Comparison of ENCODE assay signal across 17 mouse cellular contexts in genomic region chr14:11835706-11836445, GRCm38 (mm10).
DNase-seq lines count a peak whose midpoint lies in the region; ATAC-seq lines count a peak whose summit lies in the region.
"Had no signal": no experiment of that assay in that cellular context is flagged by ENCODE, and none has a peak within 500 bp of the region (broad histone marks: within the 10 kb centered on the region; RNA-seq: fewer than 3 reads in every experiment).

No protein-coding gene starts in this region.

- no peak for ATAC-seq in megakaryocyte, adult 5-6 weeks (ENCODE audit: poor library complexity, severe bottlenecking)
- ATAC-seq: forebrain, embryonic 13.5 days; forebrain, postnatal 0 days; hindbrain, embryonic 16.5 days; inflammation-experienced regulatory T-cells, adult 6 months; intestine, postnatal 0 days had no signal

- DNase-seq in cerebellum, adult 11-12 months = peak; percentile 27
- DNase-seq in cerebellum, adult 8-10 months = no peak
- peak; percentile 26 to 30 for DNase-seq in left cerebral cortex, adult 18-20 months (ENCODE audit: low spot score in 2 of 2)
- DNase-seq in left cerebral cortex, postnatal 10 days (ENCODE audit: extremely low spot score in 1 of 2, low spot score in 2 of 2) = no peak
- peak; percentile 81 for DNase-seq in brain, adult 2 months (ENCODE audit: low read depth, low spot score)
- peak; percentile 34 for DNase-seq in cerebellum, adult 9-11 months
- no peak for DNase-seq in thymus, postnatal 14 days
- DNase-seq: adrenal gland, postnatal 14 days; forebrain, postnatal 0 days; gastrocnemius, postnatal 36 days; heart, adult 11 months; heart, postnatal 4 days had no signal

- intact Hi-C loops in left cerebral cortex, postnatal 10 days (cut with DNase I) = no loop called here

Comparison
In these comparisons a context has a peak if more than half of its experiments do, and no peak if none do; other contexts are left out.
1. DNase-seq: peak in cerebellum, adult 11-12 months (single experiment), left cerebral cortex, adult 18-20 months (2 of 2), brain, adult 2 months (single experiment) and cerebellum, adult 9-11 months (single experiment); none in cerebellum, adult 8-10 months (single experiment), left cerebral cortex, postnatal 10 days (0 of 2) and thymus, postnatal 14 days (single experiment).